Mouse (Mus musculus): ENCODE results near the gene Gsg1l.

DNA sequence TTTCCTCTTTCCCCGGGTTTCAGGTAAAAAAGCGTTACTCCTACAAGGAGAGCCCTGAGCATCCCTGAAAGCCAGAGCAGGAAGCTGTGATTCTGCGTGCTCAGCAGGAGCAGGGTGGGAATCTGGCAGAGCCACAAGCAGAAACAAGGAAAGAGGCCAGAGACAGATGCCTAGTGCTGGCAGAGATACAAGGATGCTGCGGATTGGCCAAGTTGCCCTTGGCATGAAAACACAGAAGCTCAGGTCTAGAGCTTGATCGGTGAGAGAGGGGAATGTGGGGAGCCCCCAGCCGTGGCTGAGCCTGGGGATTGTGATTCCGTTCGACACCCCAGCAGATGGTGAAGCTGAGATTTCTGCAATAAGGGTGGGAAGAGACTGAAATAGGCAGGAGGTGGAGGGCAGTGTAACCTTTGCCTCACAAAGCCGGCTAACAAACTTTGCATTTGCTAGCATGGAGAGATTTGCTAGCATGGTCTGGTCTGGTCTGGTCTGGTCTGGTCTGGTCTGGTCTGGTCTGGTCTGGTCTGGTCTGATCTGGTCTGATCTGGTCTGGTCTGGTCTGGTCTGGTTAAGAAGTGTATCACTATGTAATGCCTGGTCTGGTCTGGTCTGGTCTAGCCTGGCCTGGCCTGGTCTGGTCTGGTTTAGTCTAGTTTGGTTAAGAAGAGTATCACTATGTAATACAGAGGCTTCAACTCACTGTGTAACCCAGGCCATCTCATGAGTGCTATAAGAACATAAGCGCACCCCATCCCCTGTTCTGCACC lies 50.4 kb downstream of the Gsg1l start:
- TF ChIP-seq CTCF (IDR thresholded peaks at IDR 0.05; ENCODE audit: low read depth) (no peak), EP300 (IDR thresholded peaks at IDR 0.05; ENCODE audit: low read depth) (no peak)
